Mouse (Mus musculus): ENCODE results near the gene Tmem222. TPM values are rescaled to one million over a fixed set of nuclear protein-coding genes. Genes with fewer than 3 reads are reported as not detected.

The Tmem222 gene
- polyA plus RNA-seq, 1 experiment: 65.3 TPM

DNA sequence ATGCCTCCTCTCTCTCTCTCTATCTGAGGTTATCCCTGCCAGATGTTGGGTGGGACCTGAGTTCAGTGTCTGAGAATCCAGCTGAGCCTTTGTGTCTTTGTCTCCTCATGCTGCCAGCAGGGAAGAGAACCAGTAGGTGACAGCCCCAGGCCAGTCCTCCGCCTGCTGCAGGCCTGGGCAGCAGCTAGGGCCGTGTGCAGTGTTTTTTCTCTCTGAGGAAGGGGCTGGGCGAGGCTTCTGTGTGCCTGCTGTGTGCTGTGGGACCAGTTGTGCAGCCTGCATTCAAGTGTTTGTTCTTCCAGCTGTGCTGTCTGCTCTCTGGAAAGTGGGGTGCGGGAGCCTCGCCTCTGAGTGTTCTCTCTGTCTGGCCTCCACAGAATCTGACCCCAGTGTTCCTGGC, 53.7 kb downstream of the Tmem222 start:
- H3K36me3 ChIP-seq (ENCODE audit: control insufficient read depth, insufficient read depth): no peaks in the 10 kb centered on the region
- H3ac ChIP-seq (ENCODE audit: control insufficient read depth, insufficient read length, low read depth): no peak overlapping the region
- no peaks in the 10 kb centered on the region for H3K79me2 ChIP-seq (ENCODE audit: control insufficient read depth, insufficient read depth)
- no peak for TF ChIP-seq FOSL1 (IDR thresholded peaks at IDR 0.05; ENCODE audit: insufficient read depth, low read length, poor library complexity, severe bottlenecking)
- no peak for TF ChIP-seq CEBPB (IDR thresholded peaks at IDR 0.05; ENCODE audit: low read depth)
- no peak for TF ChIP-seq CTCF (IDR thresholded peaks at IDR 0.05; ENCODE audit: control insufficient read depth, insufficient read depth, insufficient read length)
- no peak for TF ChIP-seq MYOG (IDR thresholded peaks at IDR 0.05; ENCODE audit: control insufficient read depth, extremely low read depth, insufficient read length)
- TF ChIP-seq MAX (IDR thresholded peaks at IDR 0.05): no peak
- TF ChIP-seq MYOD1 (IDR thresholded peaks at IDR 0.05; ENCODE audit: control insufficient read depth, insufficient read length, low read depth): no peak
- TF ChIP-seq USF1 (IDR thresholded peaks at IDR 0.05; ENCODE audit: low read depth): no peak
- H3K27me3 ChIP-seq (ENCODE audit: control insufficient read depth, insufficient read depth, insufficient read length): peaks cover 40% of the 10 kb centered on the region
- H3K4me3 ChIP-seq (ENCODE audit: insufficient read depth, poor library complexity, severe bottlenecking): no peak overlapping the region
- no peaks in the 10 kb centered on the region for H3K79me3 ChIP-seq (ENCODE audit: low read depth)

DNA sequence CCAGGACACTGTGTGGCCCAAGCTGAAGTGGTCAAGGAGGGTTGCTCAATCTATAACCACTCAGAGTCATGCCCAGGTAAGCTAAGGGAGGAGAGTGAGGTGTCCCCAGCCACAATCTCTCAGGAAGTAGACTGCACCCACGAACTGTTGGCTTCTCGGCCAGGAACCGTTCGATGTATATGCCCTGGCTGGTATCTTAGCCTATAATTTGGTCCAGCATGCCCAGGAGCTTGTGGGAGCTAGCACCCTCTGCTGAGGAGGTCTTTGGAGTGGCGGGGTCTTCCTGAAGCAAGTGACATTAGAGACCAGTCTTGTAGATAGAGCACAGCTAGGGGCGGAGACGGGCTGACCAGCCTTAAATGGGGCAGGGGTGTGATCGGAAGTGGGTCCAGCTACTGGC, 55.9 kb downstream of the Tmem222 start:
- Histone ChIP-seq H3K79me2 (ENCODE audit: control insufficient read depth, insufficient read depth) (no peaks in the 10 kb centered on the region), H3ac (ENCODE audit: control insufficient read depth, insufficient read length, low read depth) (no peak overlapping the region), H3K27me3 (ENCODE audit: control insufficient read depth, insufficient read depth, insufficient read length) (peaks cover 40% of the 10 kb centered on the region), H3K79me3 (ENCODE audit: low read depth) (no peaks in the 10 kb centered on the region), H3K4me3 (ENCODE audit: insufficient read depth, poor library complexity, severe bottlenecking) (no peak overlapping the region), H3K36me3 (ENCODE audit: control insufficient read depth, insufficient read depth) (no peaks in the 10 kb centered on the region)
- TF ChIP-seq MYOG (IDR thresholded peaks at IDR 0.05; ENCODE audit: control insufficient read depth, extremely low read depth, insufficient read length) (no peak), MYOD1 (IDR thresholded peaks at IDR 0.05; ENCODE audit: control insufficient read depth, insufficient read length, low read depth) (no peak), CTCF (IDR thresholded peaks at IDR 0.05; ENCODE audit: control insufficient read depth, insufficient read depth, insufficient read length) (no peak), USF1 (IDR thresholded peaks at IDR 0.05; ENCODE audit: low read depth) (no peak), CEBPB (IDR thresholded peaks at IDR 0.05; ENCODE audit: low read depth) (no peak), FOSL1 (IDR thresholded peaks at IDR 0.05; ENCODE audit: insufficient read depth, low read length, poor library complexity, severe bottlenecking) (no peak), MAX (IDR thresholded peaks at IDR 0.05) (no peak)

- H3K27me3 ChIP-seq (ENCODE audit: control insufficient read depth, insufficient read depth, insufficient read length): peaks cover 40% of the 10 kb centered on the region
- no peak overlapping the region for H3ac ChIP-seq (ENCODE audit: control insufficient read depth, insufficient read length, low read depth)
- no peak overlapping the region for H3K4me3 ChIP-seq (ENCODE audit: insufficient read depth, poor library complexity, severe bottlenecking)
- H3K79me2 ChIP-seq (ENCODE audit: control insufficient read depth, insufficient read depth): no peaks in the 10 kb centered on the region
- no peaks in the 10 kb centered on the region for H3K36me3 ChIP-seq (ENCODE audit: control insufficient read depth, insufficient read depth)
- TF ChIP-seq FOSL1 (IDR thresholded peaks at IDR 0.05; ENCODE audit: insufficient read depth, low read length, poor library complexity, severe bottlenecking): no peak
- H3K79me3 ChIP-seq (ENCODE audit: low read depth): no peaks in the 10 kb centered on the region
Observed at GRCm38 (mm10) chr4:133220656-133221055, 56.9 kb downstream of the Tmem222 start.

GRCm38 (mm10) chr4:133218745-133219144, 58.8 kb downstream of the Tmem222 start:
- Histone ChIP-seq H3K79me2 (ENCODE audit: control insufficient read depth, insufficient read depth) (no peaks in the 10 kb centered on the region), H3K36me3 (ENCODE audit: control insufficient read depth, insufficient read depth) (no peaks in the 10 kb centered on the region), H3K79me3 (ENCODE audit: low read depth) (no peaks in the 10 kb centered on the region), H3K27me3 (ENCODE audit: control insufficient read depth, insufficient read depth, insufficient read length) (peaks cover 40% of the 10 kb centered on the region), H3ac (ENCODE audit: control insufficient read depth, insufficient read length, low read depth) (no peak overlapping the region), H3K4me3 (ENCODE audit: insufficient read depth, poor library complexity, severe bottlenecking) (no peak overlapping the region)
- no peak for TF ChIP-seq MYOG (IDR thresholded peaks at IDR 0.05; ENCODE audit: control insufficient read depth, extremely low read depth, insufficient read length)
- no peak for TF ChIP-seq CEBPB (IDR thresholded peaks at IDR 0.05; ENCODE audit: low read depth)
- TF ChIP-seq MAX (IDR thresholded peaks at IDR 0.05): no peak
- TF ChIP-seq MYOD1 (IDR thresholded peaks at IDR 0.05; ENCODE audit: control insufficient read depth, insufficient read length, low read depth): no peak
- no peak for TF ChIP-seq FOSL1 (IDR thresholded peaks at IDR 0.05; ENCODE audit: insufficient read depth, low read length, poor library complexity, severe bottlenecking)
- TF ChIP-seq CTCF (IDR thresholded peaks at IDR 0.05; ENCODE audit: control insufficient read depth, insufficient read depth, insufficient read length): no peak
- TF ChIP-seq USF1 (IDR thresholded peaks at IDR 0.05; ENCODE audit: low read depth): no peak

DNA sequence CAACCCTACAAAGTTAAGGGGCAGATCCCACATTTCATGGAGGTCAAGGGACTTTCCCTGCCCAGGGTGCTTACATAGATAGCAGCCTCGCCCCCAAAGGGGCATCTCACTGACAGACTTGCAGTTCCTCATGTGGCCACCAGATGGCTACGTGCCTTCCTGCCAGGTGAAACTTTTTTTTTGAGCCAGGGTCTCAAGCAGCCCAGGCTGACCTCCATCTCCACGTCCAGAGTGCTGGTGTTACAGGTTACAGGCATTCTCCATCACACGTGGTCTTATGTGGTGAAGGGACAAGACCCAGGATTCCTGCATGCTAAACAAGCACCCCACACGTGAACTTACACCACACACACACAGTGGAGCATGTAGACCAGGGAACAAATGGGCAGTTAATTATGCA, 60.0 kb downstream of the Tmem222 start:
- TF ChIP-seq MYOD1 (IDR thresholded peaks at IDR 0.05; ENCODE audit: control insufficient read depth, insufficient read length, low read depth): no peak
- no peak for TF ChIP-seq MYOG (IDR thresholded peaks at IDR 0.05; ENCODE audit: control insufficient read depth, extremely low read depth, insufficient read length)
- no peak for TF ChIP-seq CEBPB (IDR thresholded peaks at IDR 0.05; ENCODE audit: low read depth)
- TF ChIP-seq USF1 (IDR thresholded peaks at IDR 0.05; ENCODE audit: low read depth): peak; percentile 59
- peak; percentile 52 for TF ChIP-seq CTCF (IDR thresholded peaks at IDR 0.05; ENCODE audit: control insufficient read depth, insufficient read depth, insufficient read length)
- TF ChIP-seq FOSL1 (IDR thresholded peaks at IDR 0.05; ENCODE audit: insufficient read depth, low read length, poor library complexity, severe bottlenecking): no peak
- TF ChIP-seq MAX (IDR thresholded peaks at IDR 0.05): no peak
- Histone ChIP-seq H3K27me3 (ENCODE audit: control insufficient read depth, insufficient read depth, insufficient read length) (peaks cover 29% of the 10 kb centered on the region), H3K4me3 (ENCODE audit: insufficient read depth, poor library complexity, severe bottlenecking) (no peak overlapping the region)

More for the DNA sequence above, 60.0 kb downstream of the Tmem222 start:
- no peak overlapping the region for H3ac ChIP-seq (ENCODE audit: control insufficient read depth, insufficient read length, low read depth)
- H3K79me3 ChIP-seq (ENCODE audit: low read depth): no peaks in the 10 kb centered on the region
- no peaks in the 10 kb centered on the region for H3K36me3 ChIP-seq (ENCODE audit: control insufficient read depth, insufficient read depth)
- no peaks in the 10 kb centered on the region for H3K79me2 ChIP-seq (ENCODE audit: control insufficient read depth, insufficient read depth)

Other genes starting within 250 kb of the Tmem222 start
- gene Wasf2, start 147.3 kb downstream of the Tmem222 start, polyA plus RNA-seq (2012; fragmentation: generic; extraction: Trizol): 52.1 TPM
- gene Cd164l2, start 65.7 kb downstream of the Tmem222 start, polyA plus RNA-seq (2012; fragmentation: generic; extraction: Trizol): 0.23 TPM
- 0.53 TPM for gene Gpr3, start 65.3 kb downstream of the Tmem222 start, polyA plus RNA-seq (2012; fragmentation: generic; extraction: Trizol)
- gene Map3k6, start 37.0 kb downstream of the Tmem222 start, polyA plus RNA-seq (2012; fragmentation: generic; extraction: Trizol): 7.3 TPM
- gene Sytl1, start 14.7 kb downstream of the Tmem222 start, polyA plus RNA-seq (2012; fragmentation: generic; extraction: Trizol): 0.89 TPM
- gene Wdtc1, start 75.7 kb upstream of the Tmem222 start, polyA plus RNA-seq (2012; fragmentation: generic; extraction: Trizol): 19.6 TPM
- 19.4 TPM for gene Slc9a1, start 91.9 kb upstream of the Tmem222 start, polyA plus RNA-seq (2012; fragmentation: generic; extraction: Trizol)
- gene Tent5b, start 202.3 kb upstream of the Tmem222 start, polyA plus RNA-seq (2012; fragmentation: generic; extraction: Trizol): 4.4 TPM
- gene Trnp1, start 220.8 kb upstream of the Tmem222 start, polyA plus RNA-seq (2012; fragmentation: generic; extraction: Trizol): 2.3 TPM
- 0.06 TPM for gene Kdf1, start 241.2 kb upstream of the Tmem222 start, polyA plus RNA-seq (2012; fragmentation: generic; extraction: Trizol)